Mouse (Mus musculus): ENCODE measurements around the gene Cyp2d11.
"Not testable (repeated sequence)": the region's sequence is repeated elsewhere in the genome, so short reads cannot be mapped to it uniquely, and the experiment has no call there.

The Cyp2d11 gene

GRCm38 (mm10) chr15:82379871-82380713 lies 13.7 kb downstream of the Cyp2d11 start, which contains the start of gene Cyp2d22:
TSS of gene Cyp2d22 (minus strand) at chr15:82380260.
- peak; percentile 79 for DNase-seq

DNA sequence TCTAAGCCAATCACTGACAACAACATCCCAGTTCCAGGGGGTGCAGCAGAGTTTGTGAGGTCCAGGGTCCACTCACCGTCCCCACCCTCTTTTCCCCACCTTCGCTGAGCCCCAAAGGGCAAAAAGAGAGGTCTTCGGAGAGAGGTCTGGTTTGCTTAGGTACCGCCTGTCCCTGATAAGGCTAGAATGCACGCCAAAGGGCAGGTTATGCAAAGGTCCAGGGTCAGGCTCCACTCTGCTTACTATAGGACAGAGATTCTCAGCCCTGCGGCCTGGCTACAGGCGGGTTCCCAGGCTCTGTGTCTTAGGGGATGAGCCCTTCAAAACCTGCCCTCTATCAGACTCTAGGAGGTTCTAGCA lies 14.3 kb downstream of the Cyp2d11 start:
- DNase-seq: no peak

DNA sequence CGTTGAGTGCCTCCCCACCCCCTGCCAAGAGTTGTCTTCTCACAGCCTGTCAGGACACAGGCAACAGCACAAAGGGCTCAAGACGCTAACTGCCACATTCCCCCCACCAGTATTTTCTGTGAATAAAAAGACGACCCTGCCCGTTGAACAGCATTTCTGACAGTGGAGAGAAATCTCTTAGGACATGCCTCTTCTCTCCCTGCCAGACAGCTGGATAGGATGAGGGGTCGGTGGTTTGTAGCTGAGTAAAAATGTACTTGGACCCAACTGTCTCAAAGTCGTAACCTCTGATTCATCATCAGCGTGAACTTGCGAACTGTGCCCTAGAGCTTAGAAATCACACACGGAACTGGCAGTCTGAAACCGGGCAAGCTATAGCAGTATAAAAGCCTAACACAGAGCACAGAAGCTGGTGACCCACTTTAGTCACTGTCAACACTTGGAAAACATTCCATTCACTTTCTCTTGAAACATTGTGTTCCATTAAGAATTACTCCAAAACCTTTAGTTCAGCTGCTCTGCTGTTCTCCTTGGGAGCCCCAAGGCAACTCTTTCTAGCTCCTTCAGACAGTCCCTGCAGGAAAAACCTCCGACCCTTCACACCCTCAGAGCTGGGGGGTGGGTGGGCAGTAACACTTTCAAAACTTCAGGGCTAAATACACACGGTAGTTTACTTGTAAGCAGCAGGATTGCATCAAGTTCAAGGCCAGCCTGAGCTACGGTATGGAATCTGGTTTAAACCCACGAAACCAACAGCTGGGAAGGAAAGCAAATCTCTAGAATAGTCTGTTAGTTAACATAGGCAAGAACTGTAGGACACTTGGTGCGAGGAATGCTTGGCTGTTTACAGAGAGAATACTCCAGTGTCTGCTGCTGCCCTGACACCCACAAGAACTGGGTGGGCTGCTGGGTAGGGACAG lies 15.3 kb downstream of the Cyp2d11 start:
- DNase-seq: peak; percentile 23

- peak; percentile 7 for DNase-seq
Observed at GRCm38 (mm10) chr15:82377701-82378100, 16.1 kb downstream of the Cyp2d11 start.

- DNase-seq: peak; percentile 74
Observed at GRCm38 (mm10) chr15:82376393-82377138, 17.3 kb downstream of the Cyp2d11 start.

DNA sequence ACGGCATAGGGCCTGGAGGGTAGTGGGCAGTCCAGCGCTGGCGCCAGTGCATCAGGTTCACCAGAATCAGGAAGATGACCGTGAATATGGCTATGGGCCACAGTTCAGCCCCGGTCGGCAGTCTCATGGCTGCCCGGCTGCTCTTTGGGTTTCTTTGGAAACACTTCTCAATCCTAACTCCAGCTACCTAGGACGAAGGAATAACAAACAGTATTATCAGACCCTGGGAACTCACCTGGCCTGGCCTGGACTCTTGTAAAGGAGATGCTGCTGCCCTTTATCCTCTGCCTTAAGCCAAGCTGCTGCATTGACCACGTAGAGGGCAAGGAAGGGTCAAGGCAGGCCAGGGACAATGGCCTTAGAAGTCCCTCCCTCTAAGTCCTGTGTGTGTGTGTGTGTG lies 18.0 kb downstream of the Cyp2d11 start:
- no peak for DNase-seq

- no peak for DNase-seq
Observed at GRCm38 (mm10) chr15:82374437-82374836, 19.4 kb downstream of the Cyp2d11 start.

DNA sequence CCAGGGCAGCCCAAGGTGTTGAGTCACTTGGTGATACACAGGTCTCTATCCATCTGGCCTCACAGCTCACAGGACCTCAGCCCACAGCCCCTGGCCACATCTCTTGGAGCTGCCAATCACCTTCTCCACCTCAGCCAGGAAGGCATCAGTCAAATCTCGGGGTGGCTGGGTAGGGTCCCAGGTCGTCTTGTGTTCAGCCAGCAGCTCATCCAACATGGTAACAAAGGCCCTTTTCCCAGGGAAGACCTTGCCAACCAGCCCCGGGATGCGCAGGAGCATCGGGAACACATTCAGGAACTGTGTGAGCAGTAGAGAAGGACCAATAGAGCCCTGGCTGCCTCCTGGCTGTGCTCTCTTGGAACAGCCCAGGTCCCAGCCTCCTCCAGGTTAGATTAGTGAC lies 20.8 kb downstream of the Cyp2d11 start:
- peak; percentile 6 for DNase-seq

DNA sequence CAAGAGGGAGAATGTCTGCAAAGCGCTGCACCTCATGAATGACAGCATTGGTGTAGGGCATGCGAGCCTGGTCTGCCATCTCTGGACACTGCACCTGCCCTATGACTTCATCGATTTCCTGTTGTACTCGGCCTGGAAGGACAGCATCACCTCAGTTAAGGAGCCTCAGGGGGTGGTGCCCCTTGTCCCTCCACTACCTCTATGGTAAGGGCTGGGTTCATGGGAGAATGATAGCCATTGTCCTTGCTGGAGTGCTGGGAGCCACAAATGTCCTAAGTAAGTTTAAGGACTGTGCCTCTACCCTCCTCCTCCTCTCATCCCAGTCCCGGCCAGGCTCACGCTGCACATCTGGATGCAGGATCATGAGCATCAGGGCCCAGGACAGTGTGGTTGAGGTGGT lies 21.4 kb downstream of the Cyp2d11 start:
- DNase-seq: peak; percentile 3

DNA sequence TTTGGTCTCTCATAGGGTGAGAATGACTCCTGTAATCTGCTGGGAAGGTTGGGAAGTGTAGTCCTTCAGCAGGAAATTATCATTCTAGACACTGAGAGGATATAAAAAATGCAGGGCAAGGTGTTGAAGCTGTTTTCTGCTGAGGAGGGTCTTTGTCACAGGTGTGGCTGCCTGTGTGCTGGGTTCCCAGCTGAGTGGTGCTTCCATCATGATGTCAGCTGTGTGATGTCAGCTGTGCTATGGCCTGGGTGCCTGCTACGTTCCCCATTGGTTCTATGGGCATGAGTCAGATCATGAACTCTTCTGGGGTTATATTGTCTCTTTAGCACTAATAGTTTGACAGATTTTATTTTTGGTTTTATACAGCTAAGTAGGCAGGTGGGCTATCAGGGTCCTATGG lies 25.0 kb downstream of the Cyp2d11 start:
- DNase-seq: no peak

- DNase-seq: no peak
Observed at GRCm38 (mm10) chr15:82368146-82368545, 25.7 kb downstream of the Cyp2d11 start.

- DNase-seq: not testable (repeated sequence)
Observed at GRCm38 (mm10) chr15:82364561-82364960, 29.3 kb downstream of the Cyp2d11 start.

GRCm38 (mm10) chr15:82363801-82364200 lies 30.0 kb downstream of the Cyp2d11 start:
- not testable (repeated sequence) for DNase-seq

- peak; percentile 34 for DNase-seq
Observed at GRCm38 (mm10) chr15:82362234-82362633, 31.6 kb downstream of the Cyp2d11 start.

- peak; percentile 58 for DNase-seq
Observed at GRCm38 (mm10) chr15:82361459-82362018, 32.3 kb downstream of the Cyp2d11 start.

DNA sequence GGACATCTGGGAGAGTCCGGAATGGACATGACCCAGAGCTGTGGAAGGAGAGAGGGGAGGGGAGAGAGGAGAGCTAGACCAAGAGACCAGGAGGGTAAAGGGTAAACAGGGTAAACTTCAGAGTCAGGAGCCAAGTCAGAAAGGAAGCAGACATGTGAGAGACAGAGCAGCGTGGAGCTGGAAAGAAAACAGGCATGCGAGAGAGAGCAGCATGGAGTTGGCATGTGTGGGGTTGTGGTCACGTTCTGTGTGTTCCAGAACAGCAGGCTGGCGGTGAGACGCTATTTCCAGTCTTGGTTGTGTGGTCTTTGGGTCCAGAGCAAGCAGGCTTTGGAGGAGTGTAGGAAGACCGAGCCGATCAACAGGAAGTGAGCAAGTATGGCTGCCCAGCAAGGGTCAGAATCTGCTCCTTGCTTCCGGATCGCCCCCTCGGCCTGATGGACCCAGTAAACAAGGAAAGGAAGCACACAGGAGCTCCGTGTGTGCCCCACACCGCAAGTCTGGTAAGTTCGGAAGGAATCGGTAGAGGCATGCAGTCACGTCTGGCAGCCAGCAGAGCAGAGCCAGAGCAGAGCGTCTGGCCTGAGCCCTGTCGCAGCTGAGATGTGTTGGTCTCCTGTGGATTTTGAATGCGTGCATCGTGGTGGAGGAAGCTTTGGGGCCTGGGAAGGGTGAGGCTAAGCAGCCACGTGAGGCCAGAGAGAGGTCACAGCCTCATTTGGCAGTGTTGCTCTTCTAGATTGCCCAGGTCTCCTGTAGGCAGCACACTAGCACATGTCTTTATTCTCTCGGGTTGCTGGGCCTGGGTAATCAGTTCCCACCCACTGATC lies 35.2 kb downstream of the Cyp2d11 start:
- DNase-seq: peak; percentile 49

DNA sequence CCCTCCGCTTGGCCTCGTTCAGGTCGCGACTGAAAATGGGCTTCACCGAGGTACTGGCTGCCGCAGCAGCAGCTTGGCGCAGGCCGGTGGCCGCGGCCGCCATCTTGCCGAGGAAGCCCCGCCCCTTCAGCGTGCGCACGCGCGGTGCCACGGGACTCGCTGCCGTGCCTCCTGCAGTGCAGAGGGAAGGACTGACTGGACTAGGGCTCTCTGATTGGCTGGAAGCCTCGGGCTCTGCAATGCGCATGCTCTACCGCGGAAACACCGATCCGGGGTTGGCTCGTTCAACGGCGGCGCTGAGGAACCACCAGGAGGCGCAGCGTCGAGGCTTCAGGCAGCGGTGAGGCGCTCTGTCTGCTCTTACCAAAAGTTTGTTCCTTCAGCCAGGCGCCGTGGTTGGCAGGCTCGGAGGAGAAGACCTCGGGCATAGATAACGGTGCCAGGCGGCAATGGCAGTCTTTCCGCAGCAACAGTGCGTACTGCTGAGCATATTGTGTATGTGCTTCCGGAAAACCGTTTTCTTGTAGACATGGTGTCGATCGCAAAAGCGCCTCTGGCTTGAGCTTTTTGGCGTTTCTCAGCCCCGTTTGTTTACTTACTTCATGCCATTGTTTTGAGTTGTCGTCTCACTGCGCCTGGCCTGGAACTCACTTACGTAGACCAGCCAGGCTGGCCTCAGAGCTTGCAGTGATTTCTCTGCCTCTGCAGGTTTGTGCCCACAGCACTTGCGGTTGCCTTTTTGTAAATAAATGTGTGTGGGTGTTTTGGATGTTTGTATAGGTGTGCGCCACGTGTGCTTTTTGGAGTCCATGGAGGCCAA lies 39.5 kb downstream of the Cyp2d11 start, which contains the start of gene Ndufa6:
Ndufa6 (minus strand) TSS at position 197 of the 820 bp plus-strand sequence.
- DNase-seq: peak; percentile 98

- DNase-seq: no peak
Observed at GRCm38 (mm10) chr15:82353745-82354113, 40.1 kb downstream of the Cyp2d11 start.

GRCm38 (mm10) chr15:82353078-82353744 lies 40.6 kb downstream of the Cyp2d11 start:
- no peak for DNase-seq

GRCm38 (mm10) chr15:82351480-82351879 lies 42.3 kb downstream of the Cyp2d11 start:
- DNase-seq: no peak
